Mouse (Mus musculus) myocyte (in vitro differentiated cells): Measurements from ENCODE around the gene Gpx3.

Source experiments
- POLR2A ChIP-seq: IDR thresholded peaks from one replicate; pipeline ENCODE4 v1.6.1; 2011; ENCODE audit warnings: low read depth, mild to moderate bottlenecking, control low read depth, moderate library complexity; ENCODE audit not compliant: insufficient read length
- TCF12 ChIP-seq: IDR thresholded peaks from one replicate; pipeline ENCODE4 v1.6.1; 2011; ENCODE audit warnings: mild to moderate bottlenecking, control low read depth; ENCODE audit not compliant: poor library complexity, insufficient read depth, severe bottlenecking

DNA sequence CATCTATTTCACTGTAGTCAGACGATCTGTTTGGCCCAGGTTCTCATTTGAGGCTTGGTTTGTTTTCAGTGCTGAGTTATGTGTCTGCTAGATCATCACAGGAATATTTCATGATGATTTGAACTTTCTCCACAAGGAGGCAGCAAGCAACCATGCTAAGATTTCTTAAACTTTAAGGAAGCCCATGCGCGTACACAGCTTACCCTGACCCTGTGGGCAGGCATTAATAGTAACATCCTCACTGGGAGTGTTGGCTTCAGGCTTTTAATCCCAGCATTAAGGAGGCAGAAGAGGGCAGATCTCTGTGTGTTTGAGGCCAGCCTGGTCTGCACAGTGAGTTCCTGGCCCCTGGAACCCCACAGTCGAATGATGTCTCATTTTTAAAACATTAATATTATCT, 22.8 kb upstream of the Gpx3 start:
- TF ChIP-seq POLR2A = no peak
- TF ChIP-seq TCF12 = no peak
